Mouse (Mus musculus): ENCODE data around the gene Zkscan5. TPM values are rescaled to one million over a fixed set of nuclear protein-coding genes. Genes with fewer than 3 reads are reported as not detected.
A peak's percentile ranks its signal among the peaks of the same experiment; 100 is the strongest.
"Not testable (repeated sequence)": the region's sequence is repeated elsewhere in the genome, so short reads cannot be mapped to it uniquely, and the experiment has no call there.

The Zkscan5 gene
- polyA plus RNA-seq, 1 experiment from 2014 or later: 14.4 TPM

DNA sequence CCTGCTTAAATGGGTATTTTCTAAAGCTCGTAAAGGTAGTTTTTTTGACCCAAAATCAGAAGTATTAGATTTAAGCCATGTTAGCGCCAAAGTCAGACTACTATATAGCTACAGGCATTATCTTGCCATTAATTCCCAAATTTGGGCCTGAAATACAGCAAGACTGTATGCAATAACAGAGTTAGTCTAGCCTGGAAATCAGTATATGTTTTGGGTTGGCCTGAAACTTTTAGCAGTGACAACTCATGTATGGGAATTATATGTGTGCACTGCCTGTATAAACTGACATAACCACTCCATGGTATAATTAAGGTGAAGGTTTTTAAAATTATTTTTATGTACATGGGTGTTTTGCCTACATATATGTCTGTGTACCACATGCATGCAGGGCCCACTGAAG lies 12.4 kb upstream of the Zkscan5 start, which contains the start of gene Atp5j2:
Gene Atp5j2, minus strand, starts transcription at position 101 of the 400 bp plus-strand sequence.
- ATAC-seq (replicated peaks; ENCODE audit: low FRiP score): no peak
- H3K27ac ChIP-seq: peak within 1 kb of the TSS; percentile 86
- H3K4me1 ChIP-seq: peaks cover 20% of the 10 kb centered on the region
- H3K27me3 ChIP-seq: no peaks in the 10 kb centered on the region
- peaks cover 56% of the 10 kb centered on the region for H3K36me3 ChIP-seq
- H3K9me3 ChIP-seq (replicated peaks): no peaks in the 10 kb centered on the region
- H3K4me2 ChIP-seq: peak within 1 kb of the TSS; percentile 73
- H3K9ac ChIP-seq: peak within 1 kb of the TSS; percentile 92
- WGBS: 95% methylated on average over 2 of the region's 2 CpGs
- H3K4me3 ChIP-seq (replicated peaks): peak within 1 kb of the TSS; percentile 81

GRCm38 (mm10) chr5:145200387-145200786 lies 4.0 kb upstream of the Zkscan5 start:
- H3K27me3 ChIP-seq: no peaks in the 10 kb centered on the region
- ATAC-seq (replicated peaks; ENCODE audit: low FRiP score): no peak
- H3K4me3 ChIP-seq (replicated peaks): peak overlapping the region; percentile 63
- H3K9ac ChIP-seq: no peak overlapping the region
- 77% methylated on average over 7 of the region's 7 CpGs for WGBS
- peaks cover 19% of the 10 kb centered on the region for H3K4me1 ChIP-seq
- H3K36me3 ChIP-seq: peaks cover 24% of the 10 kb centered on the region
- no peaks in the 10 kb centered on the region for H3K9me3 ChIP-seq (replicated peaks)
- H3K4me2 ChIP-seq: peak overlapping the region; percentile 92
- no peak overlapping the region for H3K27ac ChIP-seq

- Histone ChIP-seq H3K4me2 (peak within 1 kb of the TSS; percentile 92), H3K4me3 (replicated peaks) (peak within 1 kb of the TSS; percentile 63), H3K27ac (peak within 1 kb of the TSS; percentile 33), H3K9ac (peak within 1 kb of the TSS; percentile 73), H3K4me1 (peaks cover 24% of the 10 kb centered on the region), H3K9me3 (replicated peaks) (no peaks in the 10 kb centered on the region), H3K36me3 (peaks cover 13% of the 10 kb centered on the region), H3K27me3 (no peaks in the 10 kb centered on the region)
- 1% methylated on average over 37 of the region's 37 CpGs for WGBS
- ATAC-seq (replicated peaks; ENCODE audit: low FRiP score): 0 out of 2 replicates have a peak, but pooled peaks have one; percentile 5
Observed at GRCm38 (mm10) chr5:145201321-145201991, 2.9 kb upstream of the Zkscan5 start, which contains the start of gene Zkscan14. Gene Zkscan14, minus strand, starts transcription at chr5:145201868.

DNA sequence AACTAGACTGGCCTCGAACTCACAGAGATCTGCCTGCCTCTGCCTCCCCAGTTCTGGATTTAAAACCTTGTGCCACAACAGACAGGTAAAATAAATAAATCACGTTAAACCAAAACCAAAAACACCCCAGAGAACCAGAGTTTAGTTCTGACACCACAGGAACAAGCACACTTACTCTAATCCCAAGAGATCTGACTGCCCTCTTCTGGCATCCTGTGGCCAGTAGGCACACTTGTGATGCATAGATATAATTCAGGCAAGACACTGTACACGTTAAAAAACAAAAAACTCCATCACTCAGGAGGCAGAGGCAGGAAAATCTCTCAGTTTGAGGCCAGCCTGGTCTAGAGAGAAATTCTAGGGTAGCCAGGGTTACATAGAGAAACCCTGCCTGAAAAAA lies 1.9 kb upstream of the Zkscan5 start:
- Histone ChIP-seq H3K4me1 (peaks cover 24% of the 10 kb centered on the region), H3K27me3 (no peaks in the 10 kb centered on the region), H3K4me3 (replicated peaks) (no peak overlapping the region), H3K9me3 (replicated peaks) (no peaks in the 10 kb centered on the region), H3K27ac (no peak overlapping the region), H3K4me2 (no peak overlapping the region), H3K36me3 (peaks cover 17% of the 10 kb centered on the region), H3K9ac (no peak overlapping the region)
- no peak for ATAC-seq (replicated peaks; ENCODE audit: low FRiP score)
- 56% methylated on average over 3 of the region's 3 CpGs for WGBS

- H3K36me3 ChIP-seq: peaks cover 26% of the 10 kb centered on the region
- H3K27me3 ChIP-seq: no peaks in the 10 kb centered on the region
- peaks cover 24% of the 10 kb centered on the region for H3K4me1 ChIP-seq
- no peak for ATAC-seq (replicated peaks; ENCODE audit: low FRiP score)
- peak overlapping the region; percentile 72 for H3K4me2 ChIP-seq
- no peaks in the 10 kb centered on the region for H3K9me3 ChIP-seq (replicated peaks)
- H3K27ac ChIP-seq: no peak overlapping the region
- WGBS: 25% methylated on average over 9 of the region's 9 CpGs
- peak overlapping the region; percentile 47 for H3K9ac ChIP-seq
- H3K4me3 ChIP-seq (replicated peaks): peak overlapping the region; percentile 60
Observed at GRCm38 (mm10) chr5:145205041-145205440, 679 bp downstream of the Zkscan5 start.

GRCm38 (mm10) chr5:145207385-145207784 lies 3.0 kb downstream of the Zkscan5 start:
- Histone ChIP-seq H3K9me3 (replicated peaks) (no peaks in the 10 kb centered on the region), H3K36me3 (peaks cover 49% of the 10 kb centered on the region), H3K27me3 (no peaks in the 10 kb centered on the region), H3K27ac (no peak overlapping the region), H3K4me3 (replicated peaks) (no peak overlapping the region), H3K4me2 (no peak overlapping the region), H3K9ac (no peak overlapping the region), H3K4me1 (peaks cover 14% of the 10 kb centered on the region)
- WGBS: 96% methylated on average over 6 of the region's 6 CpGs
- ATAC-seq (replicated peaks; ENCODE audit: low FRiP score): no peak

GRCm38 (mm10) chr5:145207954-145208353 lies 3.6 kb downstream of the Zkscan5 start:
- H3K36me3 ChIP-seq: peaks cover 54% of the 10 kb centered on the region
- no peak overlapping the region for H3K4me3 ChIP-seq (replicated peaks)
- H3K9ac ChIP-seq: no peak overlapping the region
- WGBS: 92% methylated on average over 6 of the region's 6 CpGs
- no peak for ATAC-seq (replicated peaks; ENCODE audit: low FRiP score)
- H3K4me1 ChIP-seq: peaks cover 13% of the 10 kb centered on the region
- no peak overlapping the region for H3K27ac ChIP-seq
- no peak overlapping the region for H3K4me2 ChIP-seq
- H3K27me3 ChIP-seq: no peaks in the 10 kb centered on the region
- no peaks in the 10 kb centered on the region for H3K9me3 ChIP-seq (replicated peaks)

DNA sequence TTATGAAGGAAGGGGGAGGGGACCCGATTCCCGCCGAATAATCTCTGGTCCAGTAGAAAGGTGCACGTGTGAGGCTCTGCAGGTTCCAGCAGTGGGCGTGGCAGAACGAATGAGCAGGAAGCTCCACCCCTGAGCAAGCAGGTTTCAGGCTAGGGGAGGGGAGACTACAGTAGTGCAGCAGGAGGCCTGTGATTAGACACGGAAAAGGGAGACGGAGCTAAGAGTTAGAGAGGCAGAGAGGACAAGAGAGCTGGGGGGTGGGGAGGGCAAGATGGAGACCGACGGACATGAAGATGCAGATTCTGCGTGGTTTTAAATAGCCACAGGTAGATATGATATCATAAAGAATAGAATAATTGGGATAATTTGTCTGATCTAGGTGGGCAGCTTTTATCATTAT lies 4.0 kb downstream of the Zkscan5 start:
- not testable (repeated sequence) for H3K9ac ChIP-seq; H3K4me3 ChIP-seq (replicated peaks); H3K27ac ChIP-seq; ATAC-seq (replicated peaks; ENCODE audit: low FRiP score); H3K27me3 ChIP-seq; H3K4me2 ChIP-seq; H3K4me1 ChIP-seq; H3K9me3 ChIP-seq (replicated peaks)
- peaks cover 59% of the 10 kb centered on the region for H3K36me3 ChIP-seq
- 53% methylated on average over 11 of the region's 11 CpGs for WGBS

DNA sequence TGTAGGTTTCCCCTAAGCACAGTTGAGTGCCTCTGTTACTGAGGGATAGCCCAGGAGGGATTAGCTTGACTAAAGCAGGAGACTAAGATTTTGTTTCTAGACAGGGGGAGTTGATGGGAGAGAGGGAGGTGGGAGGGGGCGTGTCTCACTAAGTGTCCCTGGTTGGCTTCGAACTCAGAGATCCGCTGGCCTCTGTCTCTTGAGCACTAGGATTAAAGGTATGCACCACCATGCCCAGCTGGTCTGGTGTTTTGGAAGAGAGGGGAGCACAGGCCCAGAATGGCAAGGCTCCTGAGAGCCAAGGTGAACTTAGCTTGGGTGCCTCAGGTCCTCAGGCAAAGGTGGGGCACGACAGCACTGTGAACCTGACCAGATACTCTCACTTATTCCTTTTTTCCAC lies 7.0 kb downstream of the Zkscan5 start:
- Histone ChIP-seq H3K27me3 (no peaks in the 10 kb centered on the region), H3K27ac (no peak overlapping the region), H3K9me3 (replicated peaks) (no peaks in the 10 kb centered on the region), H3K36me3 (peaks cover 79% of the 10 kb centered on the region), H3K9ac (no peak overlapping the region), H3K4me3 (replicated peaks) (no peak overlapping the region), H3K4me1 (no peaks in the 10 kb centered on the region), H3K4me2 (no peak overlapping the region)
- no peak for ATAC-seq (replicated peaks; ENCODE audit: low FRiP score)
- WGBS: 93% methylated on average over 4 of the region's 4 CpGs

GRCm38 (mm10) chr5:145212216-145212615 lies 7.9 kb downstream of the Zkscan5 start:
- H3K36me3 ChIP-seq: peaks cover 73% of the 10 kb centered on the region
- H3K9ac ChIP-seq: no peak overlapping the region
- no peaks in the 10 kb centered on the region for H3K9me3 ChIP-seq (replicated peaks)
- H3K4me3 ChIP-seq (replicated peaks): no peak overlapping the region
- ATAC-seq (replicated peaks; ENCODE audit: low FRiP score): no peak
- no peaks in the 10 kb centered on the region for H3K27me3 ChIP-seq
- 94% methylated on average over 4 of the region's 4 CpGs for WGBS
- no peak overlapping the region for H3K4me2 ChIP-seq
- H3K4me1 ChIP-seq: no peaks in the 10 kb centered on the region
- no peak overlapping the region for H3K27ac ChIP-seq

- Histone ChIP-seq H3K9ac (no peak overlapping the region), H3K27me3 (no peaks in the 10 kb centered on the region), H3K4me1 (no peaks in the 10 kb centered on the region), H3K36me3 (peaks cover 75% of the 10 kb centered on the region), H3K4me2 (no peak overlapping the region), H3K4me3 (replicated peaks) (no peak overlapping the region), H3K9me3 (replicated peaks) (no peaks in the 10 kb centered on the region), H3K27ac (no peak overlapping the region)
- ATAC-seq (replicated peaks; ENCODE audit: low FRiP score): no peak
- WGBS: 87% methylated on average over 3 of the region's 3 CpGs
Observed at GRCm38 (mm10) chr5:145213505-145213904, 9.1 kb downstream of the Zkscan5 start.

GRCm38 (mm10) chr5:145214679-145215078 lies 10.3 kb downstream of the Zkscan5 start:
- ATAC-seq (replicated peaks; ENCODE audit: low FRiP score): no peak
- Histone ChIP-seq H3K9ac (no peak overlapping the region), H3K4me3 (replicated peaks) (no peak overlapping the region), H3K4me1 (no peaks in the 10 kb centered on the region), H3K27ac (no peak overlapping the region), H3K36me3 (peaks cover 77% of the 10 kb centered on the region), H3K9me3 (replicated peaks) (no peaks in the 10 kb centered on the region), H3K27me3 (no peaks in the 10 kb centered on the region), H3K4me2 (no peak overlapping the region)
- 80% methylated on average over 4 of the region's 4 CpGs for WGBS

DNA sequence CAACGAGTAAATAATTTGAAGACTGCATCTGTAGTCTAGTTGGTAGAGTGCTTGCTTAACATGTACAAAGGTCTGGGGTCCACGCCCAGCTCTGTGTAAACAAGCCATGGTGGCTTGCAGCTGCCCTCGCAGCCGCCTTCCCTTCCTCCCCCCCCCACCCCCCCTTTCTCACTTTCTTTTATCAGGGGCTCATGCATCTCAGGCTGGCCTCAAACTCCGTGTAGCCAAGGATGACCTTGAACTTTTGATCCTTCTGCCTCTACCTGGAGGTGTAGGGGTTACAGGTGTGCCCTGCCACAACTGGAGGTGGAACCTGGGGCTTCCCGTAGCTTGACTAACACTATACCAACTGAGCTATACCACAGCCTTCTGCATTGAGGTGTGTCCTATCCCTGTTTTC lies 13.4 kb downstream of the Zkscan5 start:
- 91% methylated on average over 6 of the region's 6 CpGs for WGBS
- no peaks in the 10 kb centered on the region for H3K4me1 ChIP-seq
- H3K9me3 ChIP-seq (replicated peaks): no peaks in the 10 kb centered on the region
- peaks cover 72% of the 10 kb centered on the region for H3K36me3 ChIP-seq
- no peaks in the 10 kb centered on the region for H3K27me3 ChIP-seq
- H3K4me3 ChIP-seq (replicated peaks): no peak overlapping the region
- ATAC-seq (replicated peaks; ENCODE audit: low FRiP score): no peak
- H3K27ac ChIP-seq: no peak overlapping the region
- no peak overlapping the region for H3K4me2 ChIP-seq
- H3K9ac ChIP-seq: no peak overlapping the region
